Mouse (Mus musculus): ENCODE results near the gene Uba2. TPM values are rescaled to one million over a fixed set of nuclear protein-coding genes. Genes with fewer than 3 reads are reported as not detected.
"Not testable (repeated sequence)": the region's sequence is repeated elsewhere in the genome, so short reads cannot be mapped to it uniquely, and the experiment has no call there.

Uba2 gene
- total RNA-seq, 4 experiments from 2014 or later = 87.0 to 89.6 (median 87.7) TPM

- DNase-seq (ENCODE audit: low spot score in 2 of 2) = peak in 1 of 2 experiments; percentile 28
Measured at GRCm38 (mm10) chr7:34167766-34168469, 1.5 kb downstream of the Uba2 start.

- DNase-seq (ENCODE audit: low spot score in 2 of 2) = no peak
Measured at GRCm38 (mm10) chr7:34166850-34167249, 2.5 kb downstream of the Uba2 start.

GRCm38 (mm10) chr7:34165999-34166398 lies 3.4 kb downstream of the Uba2 start:
- DNase-seq (ENCODE audit: low spot score in 2 of 2) = no peak

- DNase-seq (ENCODE audit: low spot score in 2 of 2) = no peak
Measured at GRCm38 (mm10) chr7:34164671-34165070, 4.7 kb downstream of the Uba2 start.

GRCm38 (mm10) chr7:34159167-34159566 lies 10.2 kb downstream of the Uba2 start:
- DNase-seq (ENCODE audit: low spot score in 2 of 2) = no peak

- no peak for DNase-seq (ENCODE audit: low spot score in 2 of 2)
Measured at GRCm38 (mm10) chr7:34157994-34158393, 11.4 kb downstream of the Uba2 start.

- no peak for DNase-seq (ENCODE audit: low spot score in 2 of 2)
Measured at GRCm38 (mm10) chr7:34147193-34147592, 22.2 kb downstream of the Uba2 start.

GRCm38 (mm10) chr7:34141123-34141522 lies 28.3 kb downstream of the Uba2 start:
- DNase-seq (ENCODE audit: low spot score in 2 of 2) = no peak

GRCm38 (mm10) chr7:34139493-34139892 lies 29.9 kb downstream of the Uba2 start:
- no peak for DNase-seq (ENCODE audit: low spot score in 2 of 2)

GRCm38 (mm10) chr7:34134336-34134735 lies 35.1 kb downstream of the Uba2 start:
- no peak for DNase-seq (ENCODE audit: low spot score in 2 of 2)

GRCm38 (mm10) chr7:34133117-34133762 lies 36.2 kb downstream of the Uba2 start, which contains the start of gene Wtip:
Wtip (minus strand) TSS chr7:34133268.
- peak in 1 of 2 experiments; percentile 43 for DNase-seq (ENCODE audit: low spot score in 2 of 2)

GRCm38 (mm10) chr7:34132355-34133079 lies 36.9 kb downstream of the Uba2 start:
- DNase-seq (ENCODE audit: low spot score in 2 of 2) = no peak

GRCm38 (mm10) chr7:34131959-34132354 lies 37.4 kb downstream of the Uba2 start:
- DNase-seq (ENCODE audit: low spot score in 2 of 2) = no peak

GRCm38 (mm10) chr7:34131118-34131517 lies 38.3 kb downstream of the Uba2 start:
- DNase-seq (ENCODE audit: low spot score in 2 of 2) = no peak

GRCm38 (mm10) chr7:34126291-34126690 lies 43.1 kb downstream of the Uba2 start:
- DNase-seq (ENCODE audit: low spot score in 2 of 2) = no peak

- DNase-seq (ENCODE audit: low spot score in 2 of 2) = no peak
Measured at GRCm38 (mm10) chr7:34125346-34125745, 44.1 kb downstream of the Uba2 start.

- DNase-seq (ENCODE audit: low spot score in 2 of 2) = no peak
Measured at GRCm38 (mm10) chr7:34122987-34123720, 46.2 kb downstream of the Uba2 start.

- not testable (repeated sequence) for DNase-seq (ENCODE audit: low spot score in 2 of 2)
Measured at GRCm38 (mm10) chr7:34120636-34121035, 48.8 kb downstream of the Uba2 start.

- no peak for DNase-seq (ENCODE audit: low spot score in 2 of 2)
Measured at GRCm38 (mm10) chr7:34116601-34117000, 52.8 kb downstream of the Uba2 start.

- no peak for DNase-seq (ENCODE audit: low spot score in 2 of 2)
Measured at GRCm38 (mm10) chr7:34109190-34109589, 60.2 kb downstream of the Uba2 start.

- no peak for DNase-seq (ENCODE audit: low spot score in 2 of 2)
Measured at GRCm38 (mm10) chr7:34101276-34101675, 68.1 kb downstream of the Uba2 start.

GRCm38 (mm10) chr7:34100002-34100401 lies 69.4 kb downstream of the Uba2 start:
- no peak for DNase-seq (ENCODE audit: low spot score in 2 of 2)
